Mouse (Mus musculus): ENCODE results near the gene Scamp4.
A peak's percentile ranks its signal among the peaks of the same experiment; 100 is the strongest.
"Not testable (repeated sequence)": the region's sequence is repeated elsewhere in the genome, so short reads cannot be mapped to it uniquely, and the experiment has no call there.

The Scamp4 gene

GRCm38 (mm10) chr10:80611024-80611423, 8.4 kb downstream of the Scamp4 start:
- peak; percentile 72 for DNase-seq

- no peak for DNase-seq
Observed at GRCm38 (mm10) chr10:80611905-80612304, 9.2 kb downstream of the Scamp4 start.

- DNase-seq: no peak
Observed at GRCm38 (mm10) chr10:80613821-80614220, 11.1 kb downstream of the Scamp4 start.

GRCm38 (mm10) chr10:80614351-80614750, 11.7 kb downstream of the Scamp4 start:
- no peak for DNase-seq

- peak; percentile 85 for DNase-seq
Observed at GRCm38 (mm10) chr10:80618181-80618580, 15.5 kb downstream of the Scamp4 start.

- DNase-seq: no peak
Observed at GRCm38 (mm10) chr10:80619465-80620244, 17.0 kb downstream of the Scamp4 start.

- no peak for DNase-seq
Observed at GRCm38 (mm10) chr10:80620365-80620764, 17.7 kb downstream of the Scamp4 start.

GRCm38 (mm10) chr10:80620796-80621689, 18.4 kb downstream of the Scamp4 start:
- no peak for DNase-seq

GRCm38 (mm10) chr10:80621690-80621939, 18.9 kb downstream of the Scamp4 start:
- DNase-seq: no peak

- peak; percentile 100 for DNase-seq
Observed at GRCm38 (mm10) chr10:80621940-80622660, 19.4 kb downstream of the Scamp4 start.

GRCm38 (mm10) chr10:80622661-80623456, 20.2 kb downstream of the Scamp4 start, which contains the start of gene Csnk1g2:
Csnk1g2 (plus strand) TSS chr10:80622838.
- peak; percentile 75 for DNase-seq

GRCm38 (mm10) chr10:80623457-80624191, 21.0 kb downstream of the Scamp4 start:
- DNase-seq: peak; percentile 83

- DNase-seq: no peak
Observed at GRCm38 (mm10) chr10:80625764-80626163, 23.1 kb downstream of the Scamp4 start.

GRCm38 (mm10) chr10:80627685-80628084, 25.0 kb downstream of the Scamp4 start:
- DNase-seq: peak; percentile 65

- no peak for DNase-seq
Observed at GRCm38 (mm10) chr10:80628925-80629324, 26.3 kb downstream of the Scamp4 start.

GRCm38 (mm10) chr10:80635345-80635744, 32.7 kb downstream of the Scamp4 start:
- DNase-seq: no peak

- no peak for DNase-seq
Observed at GRCm38 (mm10) chr10:80646936-80647335, 44.3 kb downstream of the Scamp4 start.

GRCm38 (mm10) chr10:80649910-80650309, 47.2 kb downstream of the Scamp4 start:
- not testable (repeated sequence) for DNase-seq

GRCm38 (mm10) chr10:80650392-80650791, 47.7 kb downstream of the Scamp4 start:
- DNase-seq: no peak

GRCm38 (mm10) chr10:80653156-80653720, 50.6 kb downstream of the Scamp4 start:
- no peak for DNase-seq

GRCm38 (mm10) chr10:80654866-80655265, 52.2 kb downstream of the Scamp4 start:
- DNase-seq: no peak

Measured in lung, postnatal 10 days (tissue).